Mouse (Mus musculus): ENCODE data around the gene Lrig1. TPM values are rescaled to one million over a fixed set of nuclear protein-coding genes. Genes with fewer than 3 reads are reported as not detected.
A peak's percentile ranks its signal among the peaks of the same experiment; 100 is the strongest.

Gene Lrig1
- total RNA-seq (2021): 10 to 100 TPM; 39.7 to 49.4 TPM
- long read RNA-seq, experiment 1, full-length matches to known transcripts: 5 of 17 reads
- long read RNA-seq, experiment 1, partial matches to known transcripts: 10 of 17 reads
- long read RNA-seq, experiment 1, other reads (novel, unspliced or antisense): 2 of 17 reads
- long read RNA-seq, experiment 2, full-length matches to known transcripts: 20 of 28 reads
- long read RNA-seq, experiment 2, partial matches to known transcripts: 8 of 28 reads
- long read RNA-seq, experiment 2, other reads (novel, unspliced or antisense): 0 of 28 reads

DNA sequence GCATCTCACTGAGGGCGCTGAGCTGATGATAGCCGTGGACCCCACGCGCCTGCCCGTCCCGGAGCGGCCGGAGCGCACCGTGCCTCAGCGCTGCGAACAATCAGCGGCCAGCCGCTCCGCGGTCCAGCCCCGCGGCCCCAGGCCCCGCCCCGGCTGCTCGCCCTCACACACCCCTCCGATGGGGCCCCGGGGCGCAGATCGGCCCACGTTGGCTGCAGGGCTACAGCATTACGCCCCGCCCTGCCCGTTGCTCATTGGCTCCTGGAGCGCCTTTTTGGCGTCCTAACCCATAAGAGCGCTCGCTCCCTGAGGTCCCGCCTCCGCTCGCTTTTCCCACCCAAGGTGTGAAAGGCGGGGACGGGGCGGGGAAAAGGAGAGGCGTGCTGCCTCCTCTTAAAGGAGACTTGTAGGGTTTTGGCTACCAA is at the start of gene Lrig1:
Gene Lrig1, minus strand, starts transcription at position 92 of the 425 bp plus-strand sequence.
- intact Hi-C loops (cut with DNase I; ENCODE audit: low total_unique reads): no loop called here
- DNase-seq: peak; percentile 99

DNA sequence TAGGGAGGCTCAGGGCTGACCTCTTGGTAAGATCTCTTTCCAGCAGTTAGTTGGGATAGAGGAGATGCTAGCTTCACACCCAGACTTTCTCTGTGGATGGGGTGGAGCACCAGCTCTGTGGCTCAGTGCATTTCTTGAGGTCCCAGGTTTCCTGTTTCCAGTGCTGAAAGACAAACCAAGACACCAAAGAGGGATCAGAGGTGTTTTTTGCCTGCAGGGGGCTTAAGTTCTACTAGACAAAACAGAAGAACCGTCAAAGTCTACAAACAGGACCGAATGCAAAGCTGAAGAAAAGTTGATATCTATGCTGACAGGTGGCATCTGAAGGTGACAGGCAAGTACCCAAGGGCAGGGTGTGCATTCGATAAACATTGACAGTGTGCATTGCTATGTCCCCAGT is 49.7 kb upstream of the Lrig1 start:
- DNase-seq: no peak
- intact Hi-C loops (cut with DNase I; ENCODE audit: low total_unique reads): no loop called here

DNA sequence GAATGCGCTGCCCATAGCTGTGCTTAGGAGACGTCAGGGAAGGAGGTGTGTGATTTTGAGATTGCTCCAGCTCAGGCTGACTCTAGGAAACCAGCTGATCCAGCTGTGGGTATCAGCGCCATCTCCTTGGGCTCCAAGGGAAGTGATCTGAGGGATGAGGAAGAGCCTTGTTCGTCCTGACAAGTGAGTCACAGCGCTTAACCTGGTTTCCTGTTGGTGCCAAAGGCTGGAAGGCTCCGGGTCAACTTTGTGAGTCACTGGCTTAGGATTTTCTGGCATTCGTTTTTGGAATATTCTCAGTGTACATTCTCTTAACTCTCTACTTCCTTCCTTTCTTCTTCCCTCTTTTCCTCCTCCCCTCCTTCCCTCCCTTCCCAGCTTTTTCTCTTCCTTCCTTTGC is 48.4 kb upstream of the Lrig1 start:
- intact Hi-C loops (cut with DNase I; ENCODE audit: low total_unique reads): no loop called here
- no peak for DNase-seq

DNA sequence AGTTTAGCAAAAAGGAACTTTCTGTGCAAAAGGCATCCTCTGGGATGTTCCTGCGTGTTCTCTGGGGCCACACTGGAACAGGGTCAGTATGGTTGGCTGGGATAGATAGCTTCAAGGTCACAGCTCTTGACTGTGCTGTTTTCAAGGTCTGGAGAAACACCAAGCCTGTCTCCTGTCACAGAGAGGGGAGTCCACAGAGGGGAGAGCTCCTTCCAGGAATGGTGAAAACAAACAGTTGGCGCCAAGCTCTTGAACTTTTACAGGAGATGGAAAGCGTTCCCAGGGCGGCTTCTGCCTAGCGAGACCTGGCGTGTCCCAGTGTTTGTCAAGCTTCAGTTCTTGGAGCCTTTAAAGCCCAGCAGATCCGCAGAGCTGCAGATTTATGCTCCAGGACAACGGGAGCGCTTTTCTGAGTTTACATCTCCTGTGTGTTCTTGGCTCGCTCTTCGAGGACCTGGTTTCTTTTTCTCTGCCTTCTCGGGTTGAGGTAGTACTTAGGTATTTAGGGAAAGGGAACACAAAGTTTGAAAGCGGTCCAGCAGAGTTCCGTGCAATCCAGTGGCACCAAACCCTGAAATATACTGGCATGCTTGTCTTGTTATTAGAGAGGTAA is 40.3 kb upstream of the Lrig1 start:
- no peak for DNase-seq
- intact Hi-C loops (cut with DNase I; ENCODE audit: low total_unique reads): no loop called here

DNA sequence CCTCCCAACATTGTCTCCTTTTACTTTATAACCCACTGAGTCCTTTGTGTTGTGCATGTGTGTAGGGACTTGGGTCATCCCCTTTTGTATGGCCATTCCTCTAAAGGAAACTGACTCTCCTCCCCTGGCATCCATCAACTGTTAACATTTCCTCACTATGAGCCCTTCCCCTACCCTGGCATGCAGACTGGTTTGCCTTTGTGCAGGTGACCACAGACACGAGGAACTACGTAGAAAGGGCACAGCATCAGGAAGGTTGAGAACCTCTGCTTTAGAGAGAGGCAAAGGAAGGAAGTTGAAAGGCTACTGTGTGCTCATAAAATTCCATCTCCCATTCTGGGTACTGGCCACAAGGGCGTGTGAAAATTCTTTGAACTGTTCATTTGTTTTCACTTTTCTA is 38.7 kb upstream of the Lrig1 start:
- intact Hi-C loops (cut with DNase I; ENCODE audit: low total_unique reads): no loop called here

DNA sequence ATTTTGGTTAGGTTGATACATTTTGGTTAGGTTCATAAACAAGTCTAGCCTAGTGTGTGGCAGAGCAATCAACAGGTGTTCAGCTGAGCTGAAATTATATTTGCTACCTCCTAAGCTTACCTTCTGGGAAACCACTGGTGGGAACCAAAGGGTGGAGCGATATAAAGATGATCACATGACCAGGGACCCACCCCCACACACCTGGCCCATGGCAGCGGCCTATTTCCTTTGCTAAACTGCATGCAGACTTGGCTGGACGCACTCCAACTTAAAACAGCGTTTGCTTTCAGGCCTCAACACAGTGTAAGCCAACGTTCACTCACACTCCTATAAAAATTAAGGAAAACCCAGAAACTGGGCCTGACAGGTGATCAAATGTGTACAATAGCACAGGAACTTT is 33.9 kb upstream of the Lrig1 start:
- no peak for DNase-seq
- intact Hi-C loops (cut with DNase I; ENCODE audit: low total_unique reads): no loop called here

More for the DNA sequence above, 38.7 kb upstream of the Lrig1 start:
- no peak for DNase-seq

DNA sequence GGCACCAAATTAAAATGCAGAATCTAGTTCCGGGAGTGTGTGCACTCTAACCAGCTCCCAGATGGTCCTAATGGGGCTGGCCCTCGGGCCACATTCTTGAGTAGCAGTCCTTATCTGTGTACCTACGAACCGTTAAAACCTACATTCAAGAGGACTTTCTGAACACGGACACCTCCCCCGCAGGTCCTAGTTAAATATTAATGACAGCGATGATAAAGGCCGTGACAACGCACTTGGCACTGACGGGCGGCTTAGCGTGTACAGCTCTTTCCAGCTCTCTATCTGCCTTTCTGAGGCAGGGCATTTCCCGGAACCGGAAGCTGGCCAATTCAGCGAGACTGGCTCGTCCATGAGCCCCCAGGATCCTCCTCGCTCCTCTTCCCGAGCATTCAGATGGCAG is 29.9 kb upstream of the Lrig1 start:
- intact Hi-C loops (cut with DNase I; ENCODE audit: low total_unique reads): no loop called here
- DNase-seq: no peak

DNA sequence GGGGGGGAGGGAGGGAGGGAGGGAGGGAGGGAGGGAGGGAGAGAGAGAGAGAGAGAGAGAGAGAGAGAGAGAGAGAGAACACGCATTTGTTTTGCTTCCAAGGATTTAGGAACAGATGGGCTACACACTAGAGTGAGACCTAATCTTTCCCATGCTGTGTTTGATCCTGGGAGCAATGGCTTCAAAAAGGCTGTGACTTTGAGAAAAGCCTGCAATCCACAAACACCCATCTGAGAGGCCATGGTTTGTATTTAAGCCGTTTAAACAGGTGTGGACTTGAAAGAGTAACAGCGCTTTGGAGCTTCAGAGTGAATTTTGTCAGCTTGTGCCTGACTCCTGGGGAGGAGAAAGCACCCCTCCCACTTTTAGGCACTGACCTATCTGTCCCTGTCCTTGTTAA is 29.2 kb upstream of the Lrig1 start:
- DNase-seq: no peak
- intact Hi-C loops (cut with DNase I; ENCODE audit: low total_unique reads): no loop called here

DNA sequence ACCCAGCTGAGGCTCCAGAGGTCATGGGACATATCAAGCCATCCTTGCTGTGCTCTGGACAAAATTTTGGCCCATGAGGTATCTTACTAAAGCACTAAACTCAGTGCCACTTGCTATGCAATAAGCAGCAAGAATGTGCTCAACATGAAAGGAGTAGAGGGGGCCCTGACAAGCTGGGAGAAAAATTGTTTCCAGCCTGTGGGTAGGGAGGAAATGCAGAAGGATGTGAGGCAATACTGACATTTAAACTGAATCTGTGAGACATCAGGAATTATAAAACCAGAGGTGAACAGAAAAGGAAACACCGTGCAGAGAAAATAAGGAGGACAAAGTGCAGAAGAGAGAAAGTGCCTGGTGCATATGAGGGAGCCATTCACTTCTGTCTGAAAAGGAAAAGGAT is 24.7 kb upstream of the Lrig1 start:
- no peak for DNase-seq
- intact Hi-C loops (cut with DNase I; ENCODE audit: low total_unique reads): no loop called here

DNA sequence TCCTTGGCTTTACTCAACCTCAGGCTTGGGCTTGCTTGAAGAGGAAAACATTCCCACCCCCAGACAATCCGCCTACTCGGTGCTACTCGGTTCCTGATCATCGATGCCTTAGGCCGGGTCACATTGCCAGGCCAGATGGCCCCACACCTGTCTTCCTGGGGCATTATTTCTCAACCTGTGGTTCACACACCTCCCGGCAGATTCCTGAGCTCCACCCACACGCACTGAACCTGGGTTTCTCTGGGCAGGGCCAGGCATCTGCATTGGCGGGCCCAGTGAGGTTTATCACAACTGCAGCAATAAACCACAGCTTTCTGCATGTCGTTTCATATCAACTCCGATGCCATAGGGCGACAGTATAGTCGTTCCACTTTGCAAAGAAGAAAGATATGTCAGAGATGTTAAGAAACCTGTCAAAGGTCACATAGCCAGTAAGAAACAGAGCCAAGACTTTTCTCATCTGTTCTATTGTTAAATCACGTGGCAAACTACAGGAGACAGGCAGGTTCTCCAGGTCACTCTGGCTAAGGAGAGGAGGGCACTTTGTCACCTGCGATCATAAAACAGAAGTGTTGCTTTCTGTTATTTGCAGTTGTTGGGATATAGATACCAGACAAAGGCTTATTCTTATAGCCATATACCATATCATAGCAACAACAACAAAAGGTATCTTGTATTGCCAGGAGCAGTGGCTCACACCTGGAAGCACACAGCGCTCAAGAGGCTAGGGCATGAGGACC is 18.8 kb upstream of the Lrig1 start:
- intact Hi-C loops (cut with DNase I; ENCODE audit: low total_unique reads): no loop called here
- no peak for DNase-seq

DNA sequence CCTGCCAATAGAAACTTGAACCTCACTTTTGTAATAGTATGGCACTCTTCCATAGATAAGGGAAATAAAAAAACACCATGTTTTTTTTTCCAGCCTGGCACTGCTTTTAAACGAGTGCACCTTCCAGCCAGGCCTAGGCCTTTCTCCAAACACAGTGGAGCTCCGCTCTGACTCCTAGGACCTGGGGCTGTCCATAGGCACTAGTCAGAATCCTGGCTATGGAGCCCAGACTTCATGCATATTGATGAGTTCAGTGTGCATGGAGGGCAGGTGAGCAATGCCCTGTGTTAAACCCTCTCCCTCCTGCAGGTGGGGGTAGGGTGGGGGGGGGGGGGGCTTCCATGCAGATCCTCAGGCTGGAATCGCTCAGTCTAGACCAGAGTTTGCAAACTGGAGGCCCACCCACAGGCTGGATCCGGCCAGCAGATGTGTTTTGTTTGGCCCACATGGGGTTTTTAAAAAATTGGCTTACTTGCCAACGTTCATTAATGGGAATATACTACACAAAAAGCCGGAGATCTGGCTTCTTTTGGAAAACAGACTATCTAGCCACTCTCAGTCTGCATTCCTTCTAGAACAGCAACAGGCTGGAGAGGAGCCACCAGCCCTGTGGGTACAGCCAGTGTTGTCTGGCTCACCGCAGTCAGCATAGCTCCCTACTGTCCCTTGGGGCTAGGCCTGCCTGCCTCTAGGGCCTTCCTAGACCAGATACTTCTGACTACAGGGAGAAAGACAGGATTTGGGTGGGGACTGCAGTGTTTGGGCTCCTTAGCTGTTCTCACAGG is 17.9 kb upstream of the Lrig1 start:
- peak; percentile 40 for DNase-seq
- intact Hi-C loops (cut with DNase I; ENCODE audit: low total_unique reads): no loop called here

DNA sequence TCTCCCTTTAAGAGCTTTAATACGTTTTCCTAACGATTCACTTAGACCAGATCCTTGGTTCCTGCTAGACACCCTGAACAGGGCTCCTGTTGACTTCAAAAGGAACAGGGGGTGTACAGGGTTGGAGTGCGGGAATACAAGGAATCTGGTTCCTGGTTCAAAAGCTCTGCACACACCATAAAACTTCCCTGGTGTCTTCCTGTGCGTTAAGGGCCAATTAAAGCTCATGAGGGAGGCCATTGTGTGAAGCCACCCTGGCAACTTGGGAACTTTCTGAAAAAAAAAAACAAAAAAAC is 15.6 kb upstream of the Lrig1 start:
- DNase-seq: no peak
- intact Hi-C loops (cut with DNase I; ENCODE audit: low total_unique reads): no loop called here

DNA sequence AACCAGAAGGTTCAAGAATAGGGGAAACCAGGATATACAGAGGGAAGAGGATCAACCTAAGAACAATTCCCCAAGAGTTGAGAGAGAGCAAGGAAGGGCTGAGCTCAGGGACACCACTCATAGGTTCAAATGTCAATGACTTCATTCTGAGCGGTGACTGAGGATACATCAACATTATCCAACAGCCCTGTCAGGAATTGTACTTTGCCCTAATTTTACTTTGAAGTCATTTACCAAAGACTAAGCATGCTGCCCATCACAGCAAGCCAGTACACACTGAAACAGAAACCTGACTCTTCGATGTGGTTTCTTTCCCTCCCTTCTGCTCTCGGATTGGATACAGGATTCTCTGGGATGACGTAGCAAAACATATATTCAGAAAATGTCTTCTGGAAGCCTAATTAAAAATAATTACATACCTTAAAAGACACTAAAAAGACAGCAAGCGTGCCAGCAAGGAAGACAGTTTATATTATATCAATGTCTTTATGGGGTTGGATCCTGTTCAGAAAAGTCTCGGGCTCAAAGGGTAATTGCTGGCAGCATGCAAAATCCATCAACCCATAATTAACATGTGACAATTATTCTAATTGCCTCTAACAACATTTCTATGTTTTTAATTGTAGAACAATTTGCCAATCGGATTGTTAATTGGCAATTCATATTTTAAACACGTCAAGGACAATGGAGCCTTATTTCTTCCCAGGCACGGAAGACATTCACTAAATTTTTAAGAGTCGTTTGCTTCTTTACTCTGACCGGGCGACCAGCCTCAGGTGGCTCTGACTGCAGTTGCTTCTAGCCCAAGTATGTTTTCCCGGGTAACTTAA is 15.1 kb upstream of the Lrig1 start:
- intact Hi-C loops (cut with DNase I; ENCODE audit: low total_unique reads): no loop called here
- DNase-seq: no peak

DNA sequence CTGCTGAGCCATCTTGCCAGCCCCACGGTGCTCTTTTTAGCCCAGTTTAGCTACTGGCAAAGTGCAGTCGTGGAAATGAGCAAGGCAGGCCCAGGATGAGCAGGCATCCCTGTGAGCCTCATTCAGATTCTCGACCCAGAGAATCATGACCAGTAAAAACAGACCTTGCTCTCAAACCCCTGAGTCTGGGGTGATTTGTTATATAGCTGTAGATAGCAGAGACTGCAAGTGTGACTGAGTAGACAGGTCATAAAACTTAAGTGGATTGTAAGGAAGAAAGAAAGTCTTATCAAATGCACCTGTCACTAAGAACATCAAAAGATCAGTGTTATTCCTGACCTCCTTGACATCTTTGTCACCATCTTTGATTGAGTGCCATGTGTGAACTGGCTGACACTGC is 9.9 kb upstream of the Lrig1 start:
- intact Hi-C loops (cut with DNase I; ENCODE audit: low total_unique reads): no loop called here
- no peak for DNase-seq

DNA sequence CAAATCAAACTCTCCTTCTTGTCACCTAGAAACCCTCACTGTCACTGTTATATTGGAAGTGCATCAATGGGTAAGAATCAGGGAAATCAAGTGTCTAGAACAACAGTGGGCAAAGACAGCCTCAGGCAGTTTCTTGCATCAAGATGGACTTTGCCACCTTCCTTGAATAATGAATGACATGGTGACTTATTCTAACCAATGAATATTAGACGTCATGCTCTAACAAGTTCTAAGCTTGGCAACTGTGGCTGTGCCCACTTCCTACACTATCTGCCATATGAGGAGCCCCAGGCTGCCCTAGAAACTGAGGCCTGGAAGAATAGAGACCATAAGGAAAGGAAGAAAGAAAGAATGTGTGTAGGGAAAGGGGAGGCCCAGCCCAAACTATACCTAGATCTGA is 9.2 kb upstream of the Lrig1 start:
- DNase-seq: no peak

DNA sequence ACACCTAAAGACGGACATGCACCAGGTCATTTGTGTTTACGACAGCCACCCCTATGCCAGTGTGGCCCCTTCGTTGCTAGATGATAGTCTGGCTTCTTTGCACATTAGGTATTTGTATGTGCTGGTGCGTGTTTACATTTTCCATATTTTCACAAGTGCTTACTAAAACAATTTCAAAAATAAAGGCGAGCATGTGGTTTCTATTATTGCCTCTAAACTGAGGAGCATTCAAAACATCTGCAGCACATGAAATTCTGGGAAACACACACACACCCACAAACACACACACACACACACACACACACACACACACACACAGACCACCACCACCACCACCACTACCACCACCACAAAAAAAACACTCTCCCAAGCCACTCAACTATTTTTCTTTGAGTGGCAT is 7.3 kb upstream of the Lrig1 start:
- DNase-seq: no peak
- intact Hi-C loops (cut with DNase I; ENCODE audit: low total_unique reads): no loop called here

More for the DNA sequence above, 9.2 kb upstream of the Lrig1 start:
- intact Hi-C loops (cut with DNase I; ENCODE audit: low total_unique reads): no loop called here

DNA sequence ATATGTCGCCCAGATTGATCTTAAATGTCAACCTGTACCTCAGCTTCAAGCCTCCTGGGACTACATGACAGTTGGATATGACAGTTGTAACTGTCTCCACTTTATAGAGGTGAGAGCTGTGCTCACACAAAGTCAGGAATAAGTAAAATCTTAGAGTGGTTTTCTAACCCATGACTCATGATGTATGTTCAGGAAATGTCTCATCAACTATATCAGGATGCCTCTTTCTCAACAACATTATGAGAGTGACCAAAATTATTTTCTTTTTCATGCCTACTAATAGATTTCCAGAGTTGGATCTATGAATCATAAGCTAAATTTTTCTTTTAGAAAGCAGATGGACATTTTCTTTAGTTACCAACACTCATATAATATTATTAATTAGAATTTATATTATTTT is 6.0 kb upstream of the Lrig1 start:
- no peak for DNase-seq
- intact Hi-C loops (cut with DNase I; ENCODE audit: low total_unique reads): no loop called here

DNA sequence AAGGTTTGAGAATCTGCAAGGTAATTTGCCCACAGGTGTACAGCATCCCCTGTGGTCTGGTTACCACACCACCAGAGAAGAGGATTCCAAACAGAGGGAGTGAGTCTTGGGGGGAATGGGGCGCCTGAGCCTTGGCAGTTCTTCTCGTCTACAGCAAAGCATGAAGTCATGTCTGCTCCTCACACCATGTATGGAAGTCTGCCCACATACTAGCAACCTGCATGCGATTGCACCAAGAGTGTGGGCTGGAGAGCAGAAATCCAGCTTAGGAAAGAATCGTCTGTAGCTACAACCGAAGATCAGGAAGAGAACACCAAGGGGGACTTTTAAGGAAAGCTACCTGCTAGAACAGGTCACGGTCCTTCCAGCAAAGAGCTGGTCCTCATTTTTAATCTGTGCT is 3.0 kb upstream of the Lrig1 start:
- no peak for DNase-seq
- intact Hi-C loops (cut with DNase I; ENCODE audit: low total_unique reads): no loop called here

DNA sequence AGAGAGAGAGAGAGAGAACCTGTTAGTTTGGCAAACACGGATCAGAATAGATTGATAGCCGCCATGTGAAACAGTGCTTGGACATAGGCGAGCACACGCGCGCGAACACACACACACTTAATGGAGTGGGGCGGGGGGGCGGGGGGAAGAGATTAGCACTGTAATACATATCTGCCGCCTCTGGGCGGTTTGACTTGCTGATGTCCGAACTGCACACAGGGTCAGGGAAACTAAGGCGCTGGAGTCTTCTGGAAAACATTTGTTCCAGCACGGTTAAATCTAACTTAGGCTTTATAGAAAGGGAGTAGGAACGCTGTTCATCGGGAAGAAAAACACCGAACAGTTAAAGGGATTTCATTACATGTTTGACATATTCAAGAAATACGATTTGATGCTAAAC is 1.1 kb upstream of the Lrig1 start:
- intact Hi-C loops (cut with DNase I; ENCODE audit: low total_unique reads): no loop called here
- DNase-seq: peak; percentile 31

DNA sequence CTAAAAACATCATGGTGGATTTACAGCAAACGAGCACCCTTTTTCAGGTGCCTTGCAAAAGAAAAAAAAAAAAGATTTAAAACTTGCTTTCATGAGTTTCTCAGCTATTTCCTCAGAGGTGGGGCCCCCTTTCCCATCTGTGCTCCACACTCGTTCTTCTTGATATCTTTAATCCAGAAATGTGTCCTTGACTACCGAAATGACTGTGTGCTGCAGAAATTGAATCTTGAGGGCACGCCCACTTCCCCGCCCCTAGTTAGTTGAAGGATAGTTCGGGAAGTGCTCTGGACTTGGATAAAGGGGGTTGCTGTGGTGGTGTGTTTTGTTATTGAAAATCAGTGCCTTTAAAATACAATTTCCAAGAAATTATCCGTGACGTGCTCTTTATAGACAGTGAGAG is 654 bp upstream of the Lrig1 start:
- DNase-seq: peak; percentile 75
- intact Hi-C loops (cut with DNase I; ENCODE audit: low total_unique reads): no loop called here

Data from gastrocnemius, postnatal 14 days (tissue).